In genomic region chr19:6047899-6048166, GRCm38 (mm10) we compare ENCODE assay signal across 8 mouse cellular contexts. TPM values are rescaled to one million over a fixed set of nuclear protein-coding genes. Genes with fewer than 3 reads are reported as not detected.
A peak's percentile ranks its signal among the peaks of the same experiment; 100 is the strongest.
DNase-seq lines count a peak whose midpoint lies in the region; ATAC-seq and TF ChIP-seq lines count a peak whose summit lies in the region.

No protein-coding gene starts in this region.

- WGBS in lung, embryonic 14.5 days: 75% methylated on average over 8 of the region's 8 CpGs
- WGBS in embryonic facial prominence, embryonic 14.5 days: 88% methylated on average over 8 of the region's 8 CpGs
- WGBS in intestine, embryonic 15.5 days: 84% methylated on average over 8 of the region's 8 CpGs
- WGBS in neural tube, embryonic 13.5 days: 88% methylated on average over 8 of the region's 8 CpGs

- H3K4me1 ChIP-seq in lung, embryonic 14.5 days (ENCODE audit: insufficient read depth): peaks cover 6% of the 10 kb centered on the region; the same call in 1 of the 2 replicates
- H3K4me1 ChIP-seq in embryonic facial prominence, embryonic 14.5 days (ENCODE audit: control insufficient read depth, insufficient read depth, low read length): peaks cover 16% of the 10 kb centered on the region
- peaks cover 17% of the 10 kb centered on the region for H3K4me1 ChIP-seq in intestine, embryonic 15.5 days (replicated peaks)
- H3K4me1 ChIP-seq in neural tube, embryonic 13.5 days (replicated peaks): peaks cover 27% of the 10 kb centered on the region

- no peak for DNase-seq in lung, embryonic 14.5 days
- no peak for DNase-seq in lung, adult 18-20 months
- no peak for DNase-seq in embryonic facial prominence, embryonic 14.5 days (ENCODE audit: low spot score)
- no peak for DNase-seq in urinary bladder, postnatal 14 days (ENCODE audit: low spot score)
- DNase-seq in gastrocnemius, postnatal 4 days (ENCODE audit: low spot score in 2 of 2): no peak
- DNase-seq in testis, postnatal 10 days (ENCODE audit: low spot score): no peak

- no peaks in the 10 kb centered on the region for H3K9me3 ChIP-seq in lung, embryonic 14.5 days (ENCODE audit: low read depth, low read length)
- H3K9me3 ChIP-seq in embryonic facial prominence, embryonic 14.5 days (ENCODE audit: control insufficient read depth, low read length): no peaks in the 10 kb centered on the region
- no peaks in the 10 kb centered on the region for H3K9me3 ChIP-seq in intestine, embryonic 15.5 days
- no peaks in the 10 kb centered on the region for H3K9me3 ChIP-seq in neural tube, embryonic 13.5 days

- peak overlapping the region; percentile 78 for H3K4me2 ChIP-seq in lung, embryonic 14.5 days
- H3K4me2 ChIP-seq in embryonic facial prominence, embryonic 14.5 days (ENCODE audit: low read depth, low read length): peak overlapping the region; percentile 93
- peak overlapping the region; percentile 89 for H3K4me2 ChIP-seq in intestine, embryonic 15.5 days (replicated peaks)
- peak overlapping the region; percentile 99 for H3K4me2 ChIP-seq in neural tube, embryonic 13.5 days

- no peak for TF ChIP-seq CTCF in lung, embryonic 14.5 days (IDR thresholded peaks at IDR 0.05; ENCODE audit: low read depth)

- H3K9ac ChIP-seq in lung, embryonic 14.5 days: peak overlapping the region; percentile 92
- H3K9ac ChIP-seq in embryonic facial prominence, embryonic 14.5 days (ENCODE audit: low read depth, low read length): peak overlapping the region; percentile 76
- H3K9ac ChIP-seq in intestine, embryonic 15.5 days: peak overlapping the region; percentile 79
- peak overlapping the region; percentile 95 for H3K9ac ChIP-seq in neural tube, embryonic 13.5 days

- H3K27me3 ChIP-seq in lung, embryonic 14.5 days (ENCODE audit: insufficient read depth, low read length): no peaks in the 10 kb centered on the region
- no peaks in the 10 kb centered on the region for H3K27me3 ChIP-seq in embryonic facial prominence, embryonic 14.5 days (replicated peaks; ENCODE audit: control insufficient read depth, insufficient read depth, low read length)
- no peaks in the 10 kb centered on the region for H3K27me3 ChIP-seq in intestine, embryonic 15.5 days (replicated peaks)
- H3K27me3 ChIP-seq in neural tube, embryonic 13.5 days: no peaks in the 10 kb centered on the region

- H3K27ac ChIP-seq in lung, embryonic 14.5 days (ENCODE audit: low read depth): 0 out of 2 replicates have a peak overlapping the region, but pooled peaks have one; percentile 99
- peak overlapping the region; percentile 96; the same call in 1 of the 2 replicates for H3K27ac ChIP-seq in embryonic facial prominence, embryonic 14.5 days (replicated peaks; ENCODE audit: low read depth, low read length)
- no peak overlapping the region for H3K27ac ChIP-seq in intestine, embryonic 15.5 days
- H3K27ac ChIP-seq in neural tube, embryonic 13.5 days (replicated peaks): no peak overlapping the region

- peak overlapping the region; percentile 94 for H3K4me3 ChIP-seq in lung, embryonic 14.5 days (ENCODE audit: low read depth, low read length)
- peak overlapping the region; percentile 89 for H3K4me3 ChIP-seq in embryonic facial prominence, embryonic 14.5 days (ENCODE audit: low read depth, low read length)
- H3K4me3 ChIP-seq in intestine, embryonic 15.5 days (replicated peaks): peak overlapping the region; percentile 83
- H3K4me3 ChIP-seq in neural tube, embryonic 13.5 days: peak overlapping the region; percentile 88

- peaks cover 50% of the 10 kb centered on the region for H3K36me3 ChIP-seq in lung, embryonic 14.5 days (ENCODE audit: insufficient read depth)
- peaks cover 49% of the 10 kb centered on the region for H3K36me3 ChIP-seq in embryonic facial prominence, embryonic 14.5 days (ENCODE audit: control insufficient read depth, insufficient read depth, low read length)
- peaks cover 44% of the 10 kb centered on the region for H3K36me3 ChIP-seq in intestine, embryonic 15.5 days
- peaks cover 49% of the 10 kb centered on the region for H3K36me3 ChIP-seq in neural tube, embryonic 13.5 days

- ATAC-seq in lung, embryonic 14.5 days (ENCODE audit: insufficient read depth): no peak
- no peak for ATAC-seq in embryonic facial prominence, embryonic 14.5 days (ENCODE audit: low read depth)
- ATAC-seq in intestine, embryonic 15.5 days: no peak
- no peak for ATAC-seq in neural tube, embryonic 13.5 days (ENCODE audit: low read depth)

RNA-seq across cellular contexts. Expression of gene Syvn1, which starts 1.5 kb away (rescaled TPM):
- 30.0 and 34.3 TPM in 2 replicates for polyA plus RNA-seq in lung, embryonic 14.5 days (2014; fragmentation: Nextera tagmentation; extraction: Ambion mirVana)
- 32.1 and 34.9 TPM in 2 replicates for polyA plus RNA-seq in embryonic facial prominence, embryonic 14.5 days (2014; fragmentation: Nextera tagmentation; extraction: Ambion mirVana)
- 24.2 and 27.4 TPM in 2 replicates for polyA plus RNA-seq in intestine, embryonic 15.5 days (2015; fragmentation: Nextera tagmentation; extraction: Ambion mirVana)
- polyA plus RNA-seq in neural tube, embryonic 13.5 days (2015; fragmentation: Nextera tagmentation; extraction: Ambion mirVana): 36.2 and 37.0 TPM in 2 replicates
- 10 to 100 TPM; 28.9 to 30.7 TPM for total RNA-seq in gastrocnemius, postnatal 4 days (2021)

RNA-seq across cellular contexts. Expression of gene Mrpl49, which starts 9.8 kb away (rescaled TPM):
- 78.8 and 80.2 TPM in 2 replicates for polyA plus RNA-seq in lung, embryonic 14.5 days (2014; fragmentation: Nextera tagmentation; extraction: Ambion mirVana)
- polyA plus RNA-seq in embryonic facial prominence, embryonic 14.5 days (2014; fragmentation: Nextera tagmentation; extraction: Ambion mirVana): 67.5 and 69.8 TPM in 2 replicates
- 72.7 and 78.4 TPM in 2 replicates for polyA plus RNA-seq in intestine, embryonic 15.5 days (2015; fragmentation: Nextera tagmentation; extraction: Ambion mirVana)
- polyA plus RNA-seq in neural tube, embryonic 13.5 days (2015; fragmentation: Nextera tagmentation; extraction: Ambion mirVana): 65.5 and 68.2 TPM in 2 replicates
- total RNA-seq in gastrocnemius, postnatal 4 days (2021): 10 to 100 TPM; 45.0 to 46.2 TPM

RNA-seq across cellular contexts. Expression of gene Fau, which starts 9.8 kb away (rescaled TPM):
- polyA plus RNA-seq in lung, embryonic 14.5 days (2014; fragmentation: Nextera tagmentation; extraction: Ambion mirVana): 825 and 884 TPM in 2 replicates
- 870 and 937 TPM in 2 replicates for polyA plus RNA-seq in embryonic facial prominence, embryonic 14.5 days (2014; fragmentation: Nextera tagmentation; extraction: Ambion mirVana)
- 876 and 881 TPM in 2 replicates for polyA plus RNA-seq in intestine, embryonic 15.5 days (2015; fragmentation: Nextera tagmentation; extraction: Ambion mirVana)
- 578 and 624 TPM in 2 replicates for polyA plus RNA-seq in neural tube, embryonic 13.5 days (2015; fragmentation: Nextera tagmentation; extraction: Ambion mirVana)
- 1,000 to 10,000 TPM in 1 of 2 experiments, 100 to 1,000 TPM in 1; 949 to 1,029 TPM for total RNA-seq in gastrocnemius, postnatal 4 days (2021)

RNA-seq across cellular contexts. Expression of gene Znhit2, which starts 13.2 kb away (rescaled TPM):
- 33.8 and 34.3 TPM in 2 replicates for polyA plus RNA-seq in lung, embryonic 14.5 days (2014; fragmentation: Nextera tagmentation; extraction: Ambion mirVana)
- polyA plus RNA-seq in embryonic facial prominence, embryonic 14.5 days (2014; fragmentation: Nextera tagmentation; extraction: Ambion mirVana): 33.1 and 33.6 TPM in 2 replicates
- polyA plus RNA-seq in intestine, embryonic 15.5 days (2015; fragmentation: Nextera tagmentation; extraction: Ambion mirVana): 30.1 and 31.9 TPM in 2 replicates
- 28.1 and 33.7 TPM in 2 replicates for polyA plus RNA-seq in neural tube, embryonic 13.5 days (2015; fragmentation: Nextera tagmentation; extraction: Ambion mirVana)
- total RNA-seq in gastrocnemius, postnatal 4 days (2021): 10 to 100 TPM; 13.2 to 13.4 TPM

RNA-seq across cellular contexts. Expression of gene Tm7sf2, which starts 20.3 kb away (rescaled TPM):
- 11.3 and 14.9 TPM in 2 replicates for polyA plus RNA-seq in lung, embryonic 14.5 days (2014; fragmentation: Nextera tagmentation; extraction: Ambion mirVana)
- polyA plus RNA-seq in embryonic facial prominence, embryonic 14.5 days (2014; fragmentation: Nextera tagmentation; extraction: Ambion mirVana): 19.5 and 21.7 TPM in 2 replicates
- polyA plus RNA-seq in intestine, embryonic 15.5 days (2015; fragmentation: Nextera tagmentation; extraction: Ambion mirVana): 34.8 and 34.9 TPM in 2 replicates
- polyA plus RNA-seq in neural tube, embryonic 13.5 days (2015; fragmentation: Nextera tagmentation; extraction: Ambion mirVana): 48.4 and 49.6 TPM in 2 replicates
- total RNA-seq in gastrocnemius, postnatal 4 days (2021): 10 to 100 TPM in 1 of 2 experiments, 1 to 10 TPM in 1; 9.9 to 14.7 TPM

Comparison
In these comparisons a context has a peak if more than half of its experiments do, and no peak if none do; other contexts are left out.
1. H3K27ac ChIP-seq: peak in lung, embryonic 14.5 days (single experiment) and embryonic facial prominence, embryonic 14.5 days (single experiment); none in intestine, embryonic 15.5 days (single experiment) and neural tube, embryonic 13.5 days (single experiment).
2. Peak in every context shown above with its lines, with median percentiles within 50 percentile points of each other: H3K4me2 ChIP-seq, H3K4me3 ChIP-seq and H3K9ac ChIP-seq.